Mouse (Mus musculus) kidney, postnatal 10 days (tissue): Measurements from ENCODE around the gene Ypel2.

Experiments
- DNase-seq: peaks from one replicate; pipeline ENCODE4 v3.0.0; 2021; ENCODE audit warnings: mixed read lengths

Ypel2 gene

GRCm38 (mm10) chr11:86994791-86995624 lies 1.5 kb upstream of the Ypel2 start:
- no peak for DNase-seq

- DNase-seq: no peak
These were observed 823 bp upstream of the Ypel2 start for GRCm38 (mm10) chr11:86994330-86994729.

- peak; percentile 39 for DNase-seq
These were observed 982 bp downstream of the Ypel2 start for GRCm38 (mm10) chr11:86992461-86992988.

- DNase-seq: no peak
These were observed 2.3 kb downstream of the Ypel2 start for GRCm38 (mm10) chr11:86991241-86991640.

GRCm38 (mm10) chr11:86990309-86990708 lies 3.2 kb downstream of the Ypel2 start:
- DNase-seq: no peak

GRCm38 (mm10) chr11:86984990-86985389 lies 8.5 kb downstream of the Ypel2 start:
- no peak for DNase-seq

- DNase-seq: no peak
These were observed 10.5 kb downstream of the Ypel2 start for GRCm38 (mm10) chr11:86983056-86983455.

GRCm38 (mm10) chr11:86981229-86981791 lies 12.2 kb downstream of the Ypel2 start:
- DNase-seq: no peak

- DNase-seq: no peak
These were observed 13.0 kb downstream of the Ypel2 start for GRCm38 (mm10) chr11:86980526-86980925.

GRCm38 (mm10) chr11:86979799-86980198 lies 13.7 kb downstream of the Ypel2 start:
- no peak for DNase-seq

GRCm38 (mm10) chr11:86977242-86977641 lies 16.3 kb downstream of the Ypel2 start:
- no peak for DNase-seq

GRCm38 (mm10) chr11:86974401-86974800 lies 19.1 kb downstream of the Ypel2 start:
- DNase-seq: no peak

GRCm38 (mm10) chr11:86973255-86973654 lies 20.3 kb downstream of the Ypel2 start:
- DNase-seq: no peak

GRCm38 (mm10) chr11:86971057-86971753 lies 22.3 kb downstream of the Ypel2 start:
- no peak for DNase-seq

- no peak for DNase-seq
These were observed 24.3 kb downstream of the Ypel2 start for GRCm38 (mm10) chr11:86969041-86969821.

GRCm38 (mm10) chr11:86967506-86967905 lies 26.0 kb downstream of the Ypel2 start:
- DNase-seq: no peak

- DNase-seq: no peak
These were observed 26.8 kb downstream of the Ypel2 start for GRCm38 (mm10) chr11:86966696-86967095.

GRCm38 (mm10) chr11:86965079-86965478 lies 28.4 kb downstream of the Ypel2 start:
- no peak for DNase-seq

- DNase-seq: no peak
These were observed 29.8 kb downstream of the Ypel2 start for GRCm38 (mm10) chr11:86963698-86964097.

- no peak for DNase-seq
These were observed 30.5 kb downstream of the Ypel2 start for GRCm38 (mm10) chr11:86963027-86963426.

GRCm38 (mm10) chr11:86962362-86962761 lies 31.1 kb downstream of the Ypel2 start:
- no peak for DNase-seq

- DNase-seq: peak; percentile 74
These were observed 31.8 kb downstream of the Ypel2 start for GRCm38 (mm10) chr11:86961510-86962303.
